Mouse (Mus musculus) limb, embryonic 12.5 days (tissue): ENCODE data around the gene Vnn3. TPM values are rescaled to one million over a fixed set of nuclear protein-coding genes. Genes with fewer than 3 reads are reported as not detected.

ENCODE experiments used
- ATAC-seq: fragments of 200-750 bp; cut with Nextera tagmentation; 2 replicates; pipeline ENCODE4 v1.8.0; 2017; ENCODE audit warnings: low read depth, moderate TSS enrichment; ENCODE audit not compliant: insufficient number of reproducible peaks, insufficient read depth, low FRiP score, low TSS enrichment
- H3K27ac ChIP-seq: fragments of 300-500 bp; sonication (generic); 2 replicates; pipeline ENCODE4 v1.5.1; 2016; ENCODE audit warnings: mild to moderate bottlenecking, moderate library complexity
- H3K27me3 ChIP-seq: fragments of 300-500 bp; sonication (generic); 2 replicates; pipeline ENCODE4 v1.6.1; 2016; ENCODE audit warnings: mild to moderate bottlenecking, moderate library complexity
- H3K36me3 ChIP-seq: fragments of 300-500 bp; sonication (generic); 2 replicates; pipeline ENCODE4 v1.6.1; 2016; ENCODE audit warnings: mild to moderate bottlenecking, moderate library complexity
- H3K4me1 ChIP-seq: fragments of 300-500 bp; sonication (generic); replicated peaks from 2 replicates; pipeline ENCODE4 v1.6.1; 2016
- H3K4me2 ChIP-seq: fragments of 300-500 bp; sonication (generic); 2 replicates; pipeline ENCODE4 v1.6.1; 2016; ENCODE audit warnings: mild to moderate bottlenecking, moderate library complexity
- H3K4me3 ChIP-seq: fragments of 300-500 bp; sonication (generic); replicated peaks from 2 replicates; pipeline ENCODE4 v1.5.1; 2016; ENCODE audit warnings: mild to moderate bottlenecking
- H3K9ac ChIP-seq: fragments of 300-500 bp; sonication (generic); replicated peaks from 2 replicates; pipeline ENCODE4 v1.6.1; 2016; ENCODE audit warnings: mild to moderate bottlenecking, moderate library complexity
- H3K9me3 ChIP-seq: fragments of 300-500 bp; sonication (generic); 2 replicates; pipeline ENCODE4 v1.6.1; 2016; ENCODE audit warnings: mild to moderate bottlenecking, moderate library complexity
- WGBS: fragments of 180-500 bp; shearing (Covaris S2); methylation state at CpG from one replicate; pipeline ENCODE4 v1.1.7; 2016; 5-methylcytosine and 5-hydroxymethylcytosine counted together
- polyA plus RNA-seq: library from polyadenylated mRNA; unstranded; fragments of >200 nt; fragmentation: Nextera tagmentation; extraction: Ambion mirVana; gene quantifications from 2 replicates; pipeline ENCODE4 v1.2.1, GENCODE M21; 2016

The Vnn3 gene
- polyA plus RNA-seq: not detected in 2 replicates

GRCm38 (mm10) chr10:23851228-23851912 is at the start of gene Vnn3:
Vnn3 (plus strand) TSS chr10:23851462.
- H3K27ac ChIP-seq: no peak within 1 kb of the TSS

GRCm38 (mm10) chr10:23802911-23803310 is 48.4 kb upstream of the Vnn3 start:
- no peak overlapping the region for H3K27ac ChIP-seq
- no peak overlapping the region for H3K4me2 ChIP-seq
- H3K9ac ChIP-seq: no peak overlapping the region
- peaks cover 4% of the 10 kb centered on the region; the same call in 1 of the 2 replicates for H3K4me1 ChIP-seq
- no peaks in the 10 kb centered on the region for H3K9me3 ChIP-seq
- H3K4me3 ChIP-seq: no peak overlapping the region
- WGBS: 72% methylated on average over 3 of the region's 3 CpGs
- no peaks in the 10 kb centered on the region for H3K27me3 ChIP-seq
- H3K36me3 ChIP-seq: peaks cover 66% of the 10 kb centered on the region
- ATAC-seq: no peak

More at GRCm38 (mm10) chr10:23851228-23851912, at the start of gene Vnn3:
- 87% methylated on average over 4 of the region's 4 CpGs for WGBS
- H3K9me3 ChIP-seq: no peaks in the 10 kb centered on the region
- no peaks in the 10 kb centered on the region for H3K27me3 ChIP-seq
- H3K4me1 ChIP-seq: no peaks in the 10 kb centered on the region
- no peak within 1 kb of the TSS for H3K4me2 ChIP-seq
- no peaks in the 10 kb centered on the region for H3K36me3 ChIP-seq
- no peak within 1 kb of the TSS for H3K9ac ChIP-seq
- H3K4me3 ChIP-seq: no peak within 1 kb of the TSS
- ATAC-seq: no peak

GRCm38 (mm10) chr10:23804665-23805064 is 46.6 kb upstream of the Vnn3 start:
- WGBS: 80% methylated on average over 3 of the region's 3 CpGs
- H3K4me1 ChIP-seq: no peaks in the 10 kb centered on the region
- H3K9me3 ChIP-seq: no peaks in the 10 kb centered on the region
- no peak overlapping the region for H3K4me3 ChIP-seq
- H3K36me3 ChIP-seq: peaks cover 77% of the 10 kb centered on the region
- H3K27ac ChIP-seq: no peak overlapping the region
- no peak overlapping the region for H3K4me2 ChIP-seq
- H3K9ac ChIP-seq: no peak overlapping the region
- H3K27me3 ChIP-seq: no peaks in the 10 kb centered on the region
- ATAC-seq: no peak

- Histone ChIP-seq H3K36me3 (peaks cover 67% of the 10 kb centered on the region), H3K4me2 (no peak overlapping the region), H3K4me3 (no peak overlapping the region), H3K27ac (no peak overlapping the region), H3K9me3 (no peaks in the 10 kb centered on the region), H3K9ac (no peak overlapping the region), H3K4me1 (no peaks in the 10 kb centered on the region), H3K27me3 (no peaks in the 10 kb centered on the region)
- 22% methylated on average over 4 of the region's 4 CpGs for WGBS
- no peak for ATAC-seq
Observed at GRCm38 (mm10) chr10:23806201-23806600, 45.1 kb upstream of the Vnn3 start.

- WGBS: 70% methylated on average over 9 of the region's 12 CpGs
- H3K36me3 ChIP-seq: peaks cover 38% of the 10 kb centered on the region
- no peak overlapping the region for H3K9ac ChIP-seq
- H3K9me3 ChIP-seq: no peaks in the 10 kb centered on the region
- ATAC-seq: no peak
- H3K27ac ChIP-seq: no peak overlapping the region
- H3K27me3 ChIP-seq: no peaks in the 10 kb centered on the region
- H3K4me1 ChIP-seq: no peaks in the 10 kb centered on the region
- no peak overlapping the region for H3K4me2 ChIP-seq
- H3K4me3 ChIP-seq: no peak overlapping the region
Observed at GRCm38 (mm10) chr10:23811635-23812437, 39.4 kb upstream of the Vnn3 start.

GRCm38 (mm10) chr10:23812438-23812759 is 38.9 kb upstream of the Vnn3 start:
- no peak overlapping the region for H3K27ac ChIP-seq
- ATAC-seq: no peak
- peaks cover 34% of the 10 kb centered on the region for H3K36me3 ChIP-seq
- H3K4me2 ChIP-seq: no peak overlapping the region
- H3K4me1 ChIP-seq: no peaks in the 10 kb centered on the region
- H3K9me3 ChIP-seq: no peaks in the 10 kb centered on the region
- no peak overlapping the region for H3K4me3 ChIP-seq
- H3K9ac ChIP-seq: no peak overlapping the region
- no peaks in the 10 kb centered on the region for H3K27me3 ChIP-seq

- no peak overlapping the region for H3K4me3 ChIP-seq
- no peak overlapping the region for H3K4me2 ChIP-seq
- no peak overlapping the region for H3K27ac ChIP-seq
- H3K36me3 ChIP-seq: peaks cover 33% of the 10 kb centered on the region
- ATAC-seq: no peak
- no peaks in the 10 kb centered on the region for H3K27me3 ChIP-seq
- 64% methylated on average over 11 of the region's 11 CpGs for WGBS
- no peaks in the 10 kb centered on the region for H3K4me1 ChIP-seq
- no peak overlapping the region for H3K9ac ChIP-seq
- H3K9me3 ChIP-seq: no peaks in the 10 kb centered on the region
Observed at GRCm38 (mm10) chr10:23812852-23813766, 38.2 kb upstream of the Vnn3 start.

- 55% methylated on average over 1 of the region's 1 CpGs for WGBS
- peaks cover 41% of the 10 kb centered on the region for H3K36me3 ChIP-seq
- H3K4me1 ChIP-seq: no peaks in the 10 kb centered on the region
- no peak overlapping the region for H3K4me3 ChIP-seq
- H3K9me3 ChIP-seq: no peaks in the 10 kb centered on the region
- ATAC-seq: no peak
- no peaks in the 10 kb centered on the region for H3K27me3 ChIP-seq
- H3K4me2 ChIP-seq: no peak overlapping the region
- H3K27ac ChIP-seq: no peak overlapping the region
- H3K9ac ChIP-seq: no peak overlapping the region
Observed at GRCm38 (mm10) chr10:23815168-23815567, 36.1 kb upstream of the Vnn3 start.

- no peak overlapping the region for H3K27ac ChIP-seq
- H3K4me3 ChIP-seq: no peak overlapping the region
- H3K9me3 ChIP-seq: no peaks in the 10 kb centered on the region
- WGBS: 89% methylated on average over 7 of the region's 7 CpGs
- no peaks in the 10 kb centered on the region for H3K4me1 ChIP-seq
- no peaks in the 10 kb centered on the region for H3K27me3 ChIP-seq
- no peak for ATAC-seq
- H3K36me3 ChIP-seq: peaks cover 49% of the 10 kb centered on the region
- H3K4me2 ChIP-seq: no peak overlapping the region
- no peak overlapping the region for H3K9ac ChIP-seq
Observed at GRCm38 (mm10) chr10:23816241-23816640, 35.0 kb upstream of the Vnn3 start.

- WGBS: 87% methylated on average over 7 of the region's 7 CpGs
- no peak overlapping the region for H3K4me2 ChIP-seq
- no peak overlapping the region for H3K9ac ChIP-seq
- no peak overlapping the region for H3K27ac ChIP-seq
- H3K4me3 ChIP-seq: no peak overlapping the region
- H3K4me1 ChIP-seq: no peaks in the 10 kb centered on the region
- H3K9me3 ChIP-seq: no peaks in the 10 kb centered on the region
- peaks cover 70% of the 10 kb centered on the region for H3K36me3 ChIP-seq
- H3K27me3 ChIP-seq: no peaks in the 10 kb centered on the region
- ATAC-seq: no peak
Observed at GRCm38 (mm10) chr10:23826516-23826915, 24.7 kb upstream of the Vnn3 start.
